Mouse (Mus musculus) myocyte (in vitro differentiated cells): ENCODE data around the gene Pdk2. TPM values are rescaled to one million over a fixed set of nuclear protein-coding genes. Genes with fewer than 3 reads are reported as not detected.
A peak's percentile ranks its signal among the peaks of the same experiment; 100 is the strongest.

ENCODE experiments used
- H3K27me3 ChIP-seq: one replicate; pipeline ENCODE4 v1.6.1; 2011; ENCODE audit not compliant: control insufficient read depth, insufficient read depth, insufficient read length
- H3K36me3 ChIP-seq: one replicate; pipeline ENCODE4 v1.6.1; 2011; ENCODE audit not compliant: control insufficient read depth, insufficient read depth
- H3K4me2 ChIP-seq: one replicate; pipeline ENCODE4 v1.6.1; 2011; ENCODE audit warnings: low read depth, control low read depth
- H3K4me3 ChIP-seq: one replicate; pipeline ENCODE4 v1.5.1; 2011; ENCODE audit warnings: mild to moderate bottlenecking, control low read depth, moderate library complexity
- H3K79me2 ChIP-seq: one replicate; pipeline ENCODE4 v1.6.1; 2011; ENCODE audit not compliant: control insufficient read depth, insufficient read depth
- H3ac ChIP-seq: one replicate; pipeline ENCODE4 v1.6.1; 2011; ENCODE audit not compliant: control insufficient read depth, insufficient read length
- CEBPB ChIP-seq: IDR thresholded peaks from 2 replicates; pipeline ENCODE4 v1.6.1; 2011; ENCODE audit warnings: mild to moderate bottlenecking, moderate library complexity; ENCODE audit not compliant: poor library complexity, insufficient read depth, severe bottlenecking
- E2F4 ChIP-seq: IDR thresholded peaks from one replicate; pipeline ENCODE4 v1.6.1; 2011; ENCODE audit warnings: mild to moderate bottlenecking, control low read depth, moderate library complexity; ENCODE audit not compliant: insufficient read depth
- MAX ChIP-seq: IDR thresholded peaks from one replicate; pipeline ENCODE4 v1.6.1; 2011; ENCODE audit warnings: low read depth, mild to moderate bottlenecking, control low read depth
- MYOD1 ChIP-seq, 3 experiments: IDR thresholded peaks; one replicate each; pipeline ENCODE4 v1.6.1; 2011; ENCODE audit warnings: control low read depth in 2 of 3, low read depth in 2 of 3, mild to moderate bottlenecking in 2 of 3, moderate library complexity in 1 of 3; ENCODE audit not compliant: insufficient read length in 2 of 3, control insufficient read depth in 1 of 3
- MYOG ChIP-seq, 3 experiments: IDR thresholded peaks; one replicate each; pipeline ENCODE4 v1.6.1; 2011; ENCODE audit warnings: control low read depth in 2 of 3, low read depth in 2 of 3, mild to moderate bottlenecking in 2 of 3; ENCODE audit not compliant: insufficient read length in 2 of 3, control insufficient read depth in 1 of 3, insufficient read depth in 1 of 3
- POLR2A ChIP-seq: IDR thresholded peaks from one replicate; pipeline ENCODE4 v1.6.1; 2011; ENCODE audit warnings: low read depth, mild to moderate bottlenecking, control low read depth, moderate library complexity; ENCODE audit not compliant: insufficient read length
- POLR2AphosphoS2 ChIP-seq: IDR thresholded peaks from one replicate; pipeline ENCODE4 v1.6.1; 2011; ENCODE audit warnings: low read depth, control low read depth; ENCODE audit not compliant: insufficient read length
- REST ChIP-seq: IDR thresholded peaks from one replicate; pipeline ENCODE4 v1.6.1; 2011; ENCODE audit warnings: mild to moderate bottlenecking, control low read depth, moderate library complexity; ENCODE audit not compliant: insufficient read depth, insufficient read length
- SRF ChIP-seq: IDR thresholded peaks from one replicate; pipeline ENCODE4 v1.6.1; 2011; ENCODE audit warnings: low read depth; ENCODE audit not compliant: control insufficient read depth, insufficient read length
- TCF12 ChIP-seq: IDR thresholded peaks from one replicate; pipeline ENCODE4 v1.6.1; 2011; ENCODE audit warnings: mild to moderate bottlenecking, control low read depth; ENCODE audit not compliant: poor library complexity, insufficient read depth, severe bottlenecking
- TCF3 ChIP-seq: IDR thresholded peaks from one replicate; pipeline ENCODE4 v1.6.1; 2011; ENCODE audit warnings: low read depth, control low read depth; ENCODE audit not compliant: insufficient read length
- USF1 ChIP-seq: IDR thresholded peaks from one replicate; pipeline ENCODE4 v1.6.1; 2011; ENCODE audit warnings: low read depth, mild to moderate bottlenecking, control low read depth, moderate library complexity
- polyA plus RNA-seq: library from polyadenylated mRNA; unstranded; fragments of >200 nt; fragmentation: generic; extraction: Trizol; gene quantifications from one replicate; pipeline ENCODE4 v1.2.1, GENCODE M21; 2012; ENCODE audit warnings: missing spikeins

Gene Pdk2
- polyA plus RNA-seq, 1 experiment: 33.3 TPM

DNA sequence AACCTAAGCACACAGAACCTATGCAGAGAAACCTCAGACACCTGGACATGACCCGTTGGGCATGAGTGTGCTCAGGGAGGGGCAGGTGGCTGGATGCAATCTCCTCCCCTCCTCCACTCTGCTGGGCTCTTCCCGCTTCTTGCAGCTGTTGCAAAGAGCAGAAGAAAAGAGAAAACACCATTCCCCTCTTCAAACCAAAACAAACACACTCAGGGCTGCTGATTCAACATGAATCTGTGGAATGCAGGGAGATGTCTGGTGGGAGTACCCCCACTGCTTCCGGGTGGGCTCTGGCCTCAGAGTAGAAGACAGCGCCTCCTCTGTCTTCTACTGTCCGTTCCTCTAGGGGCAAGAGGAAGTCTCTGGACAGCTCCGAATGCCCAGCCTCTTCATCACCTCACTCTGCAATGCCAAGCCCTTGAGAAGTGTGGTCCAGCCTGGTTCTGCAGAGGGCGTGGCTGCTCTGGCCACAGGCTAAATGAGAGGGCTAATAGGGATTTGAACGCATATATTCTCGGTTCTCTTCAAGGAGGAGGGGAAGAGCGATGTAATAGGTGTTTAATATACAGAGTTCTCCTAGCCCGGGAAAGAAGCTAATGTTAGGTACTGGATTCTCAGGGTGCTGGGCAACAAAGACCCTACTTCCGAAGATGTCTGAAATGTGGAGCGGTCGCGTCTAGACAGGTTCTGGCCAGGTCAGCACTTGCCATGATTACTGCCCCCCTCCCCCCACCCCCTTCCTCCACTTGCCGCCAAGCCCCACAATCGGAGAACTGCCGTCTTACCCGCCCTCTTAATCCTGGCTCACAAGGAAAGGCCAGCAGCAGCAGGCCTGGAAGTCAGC lies 34.3 kb upstream of the Pdk2 start:
- TF ChIP-seq SRF (no peak), POLR2A (no peak), MYOD1 (IDR thresholded peaks at IDR 0.05; ENCODE audit: control insufficient read depth in 1 of 3, insufficient read length in 2 of 3, low read depth in 2 of 3) (peak in 2 of 3 experiments; percentile 36 to 67), POLR2AphosphoS2 (no peak), USF1 (no peak), MYOG (IDR thresholded peaks at IDR 0.05; ENCODE audit: control insufficient read depth in 1 of 3, insufficient read depth in 1 of 3, insufficient read length in 2 of 3, low read depth in 2 of 3) (peak in 1 of 3 experiments; percentile 61), TCF3 (no peak), E2F4 (no peak), MAX (no peak), CEBPB (no peak), TCF12 (no peak)
- Histone ChIP-seq H3ac (peak overlapping the region; percentile 11), H3K4me3 (peak overlapping the region; percentile 43), H3K4me2 (peak overlapping the region; percentile 80), H3K36me3 (no peaks in the 10 kb centered on the region), H3K27me3 (no peaks in the 10 kb centered on the region), H3K79me2 (no peaks in the 10 kb centered on the region)

DNA sequence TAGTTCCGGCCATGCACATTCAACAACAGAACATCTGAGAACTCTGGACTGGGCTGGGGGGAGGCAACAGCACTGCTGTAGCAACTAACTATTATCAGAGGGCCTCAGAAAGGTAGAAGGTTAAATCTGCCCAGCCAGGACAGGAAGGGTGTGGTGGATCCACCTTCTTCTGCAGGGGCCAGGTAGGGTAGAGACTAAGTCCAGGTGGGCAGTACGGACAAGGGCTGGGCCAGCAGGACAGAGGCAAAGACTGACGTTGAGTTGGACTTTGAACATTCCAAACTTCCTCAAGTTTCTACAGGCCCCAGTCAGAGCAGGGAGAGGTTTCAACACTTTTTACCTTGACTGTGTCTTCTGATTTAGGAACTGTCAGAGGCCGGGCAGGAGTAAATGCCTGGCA lies 33.5 kb upstream of the Pdk2 start:
- TF ChIP-seq TCF12 (no peak), REST (no peak)
- no peaks in the 10 kb centered on the region for H3K27me3 ChIP-seq

GRCm38 (mm10) chr11:95073835-95074234 lies 32.7 kb upstream of the Pdk2 start:
- Histone ChIP-seq H3ac (no peak overlapping the region), H3K79me2 (no peaks in the 10 kb centered on the region), H3K4me2 (no peak overlapping the region), H3K4me3 (no peak overlapping the region), H3K27me3 (no peaks in the 10 kb centered on the region), H3K36me3 (no peaks in the 10 kb centered on the region)
- TF ChIP-seq REST: no peak
- TF ChIP-seq E2F4: no peak
- no peak for TF ChIP-seq SRF
- no peak for TF ChIP-seq TCF3
- no peak for TF ChIP-seq MYOD1 (IDR thresholded peaks at IDR 0.05; ENCODE audit: control insufficient read depth in 1 of 3, insufficient read length in 2 of 3, low read depth in 2 of 3)
- TF ChIP-seq POLR2AphosphoS2: no peak
- TF ChIP-seq CEBPB: no peak
- TF ChIP-seq TCF12: no peak
- no peak for TF ChIP-seq MAX
- TF ChIP-seq POLR2A: no peak
- TF ChIP-seq MYOG (IDR thresholded peaks at IDR 0.05; ENCODE audit: control insufficient read depth in 1 of 3, insufficient read depth in 1 of 3, insufficient read length in 2 of 3, low read depth in 2 of 3): no peak
- no peak for TF ChIP-seq USF1

More for the DNA sequence above, 33.5 kb upstream of the Pdk2 start:
- no peak overlapping the region for H3K4me3 ChIP-seq
- peak overlapping the region; percentile 80 for H3K4me2 ChIP-seq
- H3K36me3 ChIP-seq: no peaks in the 10 kb centered on the region
- H3K79me2 ChIP-seq: no peaks in the 10 kb centered on the region
- no peak overlapping the region for H3ac ChIP-seq

DNA sequence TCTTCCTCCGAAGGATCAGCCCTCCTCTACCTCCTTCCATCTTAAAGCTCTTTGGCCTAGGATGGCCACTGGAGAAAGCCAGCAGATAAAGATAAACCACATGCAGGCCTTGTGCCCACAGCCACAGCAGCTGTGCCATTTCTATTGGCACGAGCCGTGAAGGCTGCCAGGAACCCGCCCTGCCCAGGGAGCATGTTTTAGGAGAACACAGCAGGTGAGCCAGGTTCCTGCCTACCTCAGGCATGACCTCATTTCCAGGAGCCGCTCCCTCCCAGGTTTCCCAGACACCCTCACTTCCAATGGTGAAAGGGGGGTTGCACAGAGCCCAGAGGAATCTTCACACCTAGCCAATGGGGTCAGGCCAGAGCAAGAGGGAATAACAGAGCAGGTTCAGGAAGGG lies 31.6 kb upstream of the Pdk2 start:
- Histone ChIP-seq H3K4me2 (peak overlapping the region; percentile 53), H3K27me3 (no peaks in the 10 kb centered on the region)

More for the DNA sequence above, 31.6 kb upstream of the Pdk2 start:
- no peak for TF ChIP-seq SRF
- TF ChIP-seq MAX: no peak
- no peak for TF ChIP-seq POLR2AphosphoS2
- TF ChIP-seq TCF12: no peak
- TF ChIP-seq MYOG (IDR thresholded peaks at IDR 0.05; ENCODE audit: control insufficient read depth in 1 of 3, insufficient read depth in 1 of 3, insufficient read length in 2 of 3, low read depth in 2 of 3): peak; percentile 67 to 95 (median 87)
- TF ChIP-seq CEBPB: no peak
- no peak for TF ChIP-seq POLR2A
- TF ChIP-seq USF1: no peak
- peak in 2 of 3 experiments; percentile 90 to 91 for TF ChIP-seq MYOD1 (IDR thresholded peaks at IDR 0.05; ENCODE audit: control insufficient read depth in 1 of 3, insufficient read length in 2 of 3, low read depth in 2 of 3)
- TF ChIP-seq TCF3: peak; percentile 30
- TF ChIP-seq E2F4: no peak
- no peak for TF ChIP-seq REST
- no peak overlapping the region for H3K4me3 ChIP-seq
- no peak overlapping the region for H3ac ChIP-seq
- H3K79me2 ChIP-seq: no peaks in the 10 kb centered on the region
- no peaks in the 10 kb centered on the region for H3K36me3 ChIP-seq
